Mouse (Mus musculus) gastrocnemius, adult 8-10 months (tissue): ENCODE measurements around the gene Acrbp. TPM values are rescaled to one million over a fixed set of nuclear protein-coding genes. Genes with fewer than 3 reads are reported as not detected.

Experiments used
- DNase-seq, 2 experiments: peaks; one replicate each; pipeline ENCODE4 v3.0.0; 2022; ENCODE audit warnings: low spot score in 2 of 2
- total RNA-seq, 4 experiments: library from RNA; stranded (reverse); gene quantifications; 2 replicates each; pipeline ENCODE4 v1.2.4; 2022

The Acrbp gene
- total RNA-seq, 4 experiments from 2014 or later: 0.97 to 2.5 (median 1.5) TPM

DNA sequence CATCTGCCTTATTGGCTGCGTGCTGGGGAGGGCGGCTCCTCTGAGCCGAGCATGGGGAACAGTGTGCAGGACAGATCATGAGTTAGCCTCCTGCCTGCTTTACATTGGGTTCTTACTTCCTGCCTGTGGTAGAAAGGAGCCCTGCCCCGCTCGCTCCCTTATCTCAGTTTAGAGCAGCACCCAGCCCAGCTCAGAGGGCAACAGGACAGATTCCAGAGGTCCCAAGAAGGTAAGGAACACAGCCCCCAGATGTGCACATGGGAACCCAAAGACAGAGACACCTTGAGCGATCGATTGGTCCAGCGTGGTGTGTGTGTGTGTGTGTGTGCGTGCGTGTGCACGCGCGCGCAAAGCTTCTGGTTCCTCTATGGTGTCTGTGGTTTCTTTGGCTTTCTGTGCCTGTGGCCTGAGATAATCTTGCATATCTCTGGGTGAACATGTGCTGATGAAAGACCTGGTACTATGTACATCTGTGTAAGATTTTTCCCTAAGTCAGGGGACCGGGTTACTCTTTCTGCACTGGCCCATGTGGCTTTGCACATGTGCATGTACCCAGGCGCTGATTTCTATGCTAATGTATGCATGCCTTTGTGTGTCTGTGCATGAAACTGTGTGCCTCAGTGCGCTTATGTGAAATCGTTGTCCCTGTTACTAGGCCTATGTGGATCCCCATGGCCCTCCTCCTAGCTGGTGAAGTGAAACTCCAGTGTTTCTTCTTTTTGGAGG, 21.8 kb downstream of the Acrbp start:
- DNase-seq: no peak

DNA sequence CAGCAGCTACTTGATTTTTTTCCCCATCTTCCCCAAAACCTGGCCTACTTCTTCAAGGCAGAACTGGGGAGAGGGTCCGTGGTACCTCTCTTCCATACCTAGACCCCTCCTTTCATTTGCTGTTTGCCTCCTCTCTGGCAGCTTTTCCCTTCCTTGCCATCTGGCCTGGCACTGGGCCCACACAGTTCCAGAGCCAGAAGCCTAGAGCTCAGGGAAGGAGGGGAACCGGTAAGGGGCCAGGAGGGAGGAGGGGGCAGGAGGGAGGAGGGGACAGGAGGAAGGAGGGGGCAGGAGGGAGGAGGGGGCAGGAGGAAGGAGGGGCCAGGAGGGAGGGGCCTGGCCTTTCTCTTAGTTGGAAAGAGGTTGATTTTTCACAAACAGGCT, 22.4 kb downstream of the Acrbp start:
- DNase-seq: no peak

DNA sequence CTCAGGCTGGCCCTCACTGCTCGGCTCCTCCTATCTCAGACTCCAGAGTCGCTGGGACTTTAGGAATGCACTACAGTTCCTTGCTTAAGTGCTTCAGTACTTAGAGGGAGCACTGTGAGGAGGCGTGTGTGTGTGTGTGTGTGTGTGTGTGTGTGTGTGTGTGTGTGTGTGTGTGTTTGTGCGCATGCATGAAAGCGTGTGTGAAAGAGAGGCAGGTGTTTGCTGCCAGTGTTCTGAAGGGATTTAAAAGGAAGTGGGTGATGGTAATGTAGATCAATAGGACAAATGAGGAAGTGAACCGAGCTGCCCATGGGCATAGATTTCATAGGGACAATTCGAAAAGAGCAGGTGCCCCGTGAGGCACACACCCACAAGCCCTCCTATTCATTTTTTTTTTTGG, 24.3 kb downstream of the Acrbp start:
- no peak for DNase-seq

DNA sequence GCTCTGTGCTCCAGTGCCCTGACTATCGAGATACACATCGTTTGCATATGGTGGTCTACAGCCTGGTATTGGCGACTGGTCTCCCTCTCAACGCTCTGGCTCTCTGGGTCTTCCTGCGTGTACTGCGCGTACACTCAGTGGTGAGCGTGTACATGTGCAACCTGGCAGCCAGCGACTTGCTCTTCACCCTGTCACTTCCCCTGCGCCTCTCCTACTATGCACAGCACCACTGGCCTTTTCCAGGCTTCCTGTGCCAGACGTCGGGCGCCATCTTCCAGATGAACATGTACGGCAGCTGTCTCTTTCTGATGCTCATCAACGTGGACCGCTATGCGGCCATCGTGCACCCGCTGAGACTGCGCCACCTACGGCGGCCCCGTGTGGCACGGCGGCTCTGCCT, 31.9 kb downstream of the Acrbp start:
- DNase-seq: no peak

DNA sequence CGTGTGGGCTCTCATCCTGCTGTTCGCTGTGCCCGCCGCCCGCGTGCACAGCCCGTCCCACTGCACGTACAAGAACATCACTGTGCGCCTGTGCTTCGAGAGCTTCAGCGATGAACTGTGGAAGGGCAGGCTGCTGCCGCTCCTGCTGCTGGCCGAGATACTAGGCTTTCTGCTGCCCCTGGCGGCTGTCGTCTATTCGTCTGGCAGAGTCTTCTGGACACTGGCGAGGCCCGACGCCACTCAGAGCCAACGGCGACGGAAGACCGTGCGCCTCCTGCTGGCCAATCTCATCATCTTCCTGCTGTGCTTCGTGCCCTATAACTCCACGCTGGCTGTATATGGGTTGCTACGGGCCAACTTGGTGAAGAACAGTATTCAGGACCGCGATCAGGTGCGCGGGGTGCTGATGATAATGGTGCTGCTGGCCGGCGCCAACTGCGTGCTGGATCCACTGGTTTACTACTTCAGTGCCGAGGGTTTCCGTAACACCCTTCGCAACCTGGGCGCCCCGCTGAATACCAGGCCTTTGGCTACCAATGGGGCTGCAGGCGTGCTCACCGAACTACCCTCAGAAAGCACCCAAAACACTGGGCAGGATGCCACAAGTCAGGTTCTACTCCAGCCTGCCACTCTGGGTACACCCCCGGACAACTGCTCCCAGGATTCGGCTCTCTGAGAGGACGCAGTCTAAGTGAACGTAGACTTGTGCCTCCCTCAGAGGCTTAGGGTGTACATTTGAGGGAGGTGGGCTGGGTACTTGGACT, 32.5 kb downstream of the Acrbp start:
- peak; percentile 83 to 90 for DNase-seq

DNA sequence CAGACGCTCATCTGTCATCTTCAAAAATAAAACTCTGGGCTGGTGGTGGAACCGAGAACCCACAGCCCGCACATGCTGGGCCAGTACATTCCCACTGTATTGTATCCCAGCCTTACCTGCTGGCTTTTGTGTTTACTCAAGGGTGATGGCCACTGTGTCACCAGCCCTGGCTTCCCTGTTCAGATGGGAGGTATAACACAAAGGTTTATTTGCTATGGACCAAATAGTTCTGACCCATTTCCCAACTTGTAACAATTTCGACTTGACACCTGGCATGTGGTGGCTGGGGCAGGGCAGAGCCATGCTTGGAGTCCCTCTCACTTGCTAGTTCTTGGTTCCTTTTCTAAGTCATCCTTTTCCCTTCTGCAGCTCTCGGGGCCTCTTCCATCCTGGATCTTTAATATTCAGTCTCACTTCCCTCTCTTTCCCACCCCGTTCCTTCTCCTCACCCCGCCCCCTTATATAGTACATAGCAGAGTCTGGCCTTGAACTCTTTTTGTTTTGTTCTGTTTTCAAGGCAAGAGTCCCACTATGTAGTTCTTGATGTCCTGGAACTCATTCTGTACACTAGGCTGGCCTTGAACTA, 33.4 kb downstream of the Acrbp start:
- no peak for DNase-seq

DNA sequence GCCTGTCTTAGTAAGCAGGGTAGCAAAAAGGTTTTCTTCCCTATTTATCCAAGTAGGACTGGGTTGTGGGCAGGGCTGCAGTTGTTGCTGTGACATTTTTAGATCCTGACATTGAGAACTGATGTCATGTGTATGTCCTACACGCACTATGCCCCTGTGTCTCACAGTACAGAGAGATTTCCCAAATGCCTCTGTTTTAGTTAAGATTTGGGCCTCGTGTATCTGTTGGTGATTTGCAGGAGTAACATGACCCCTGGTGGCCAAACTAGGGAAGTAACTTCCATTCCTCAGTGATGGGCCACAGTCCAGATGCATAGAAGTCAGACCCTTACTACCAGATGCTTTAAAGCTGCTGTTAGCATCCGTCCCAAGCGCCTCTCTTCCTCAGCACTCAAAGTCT, 34.9 kb downstream of the Acrbp start:
- DNase-seq: peak in 1 of 2 experiments; percentile 31

DNA sequence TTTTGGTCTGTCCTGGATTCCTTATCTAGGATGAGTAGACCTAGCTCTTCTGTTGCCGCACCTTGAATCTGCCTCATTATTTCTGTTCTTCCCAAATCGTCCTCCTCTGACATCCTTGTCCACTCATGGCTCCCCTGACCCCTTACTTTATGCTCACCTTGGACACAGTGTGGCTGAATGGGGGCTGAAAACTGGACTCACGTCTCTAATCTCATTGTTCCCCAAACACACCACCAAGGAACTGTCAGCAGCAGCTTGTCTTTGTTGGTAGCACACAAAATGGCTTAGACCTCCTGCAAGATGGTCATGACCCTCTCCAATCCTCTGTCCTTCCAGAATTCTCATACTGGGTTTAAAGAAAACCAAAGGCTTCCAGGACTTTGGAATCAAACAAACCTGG, 38.4 kb downstream of the Acrbp start:
- no peak for DNase-seq

DNA sequence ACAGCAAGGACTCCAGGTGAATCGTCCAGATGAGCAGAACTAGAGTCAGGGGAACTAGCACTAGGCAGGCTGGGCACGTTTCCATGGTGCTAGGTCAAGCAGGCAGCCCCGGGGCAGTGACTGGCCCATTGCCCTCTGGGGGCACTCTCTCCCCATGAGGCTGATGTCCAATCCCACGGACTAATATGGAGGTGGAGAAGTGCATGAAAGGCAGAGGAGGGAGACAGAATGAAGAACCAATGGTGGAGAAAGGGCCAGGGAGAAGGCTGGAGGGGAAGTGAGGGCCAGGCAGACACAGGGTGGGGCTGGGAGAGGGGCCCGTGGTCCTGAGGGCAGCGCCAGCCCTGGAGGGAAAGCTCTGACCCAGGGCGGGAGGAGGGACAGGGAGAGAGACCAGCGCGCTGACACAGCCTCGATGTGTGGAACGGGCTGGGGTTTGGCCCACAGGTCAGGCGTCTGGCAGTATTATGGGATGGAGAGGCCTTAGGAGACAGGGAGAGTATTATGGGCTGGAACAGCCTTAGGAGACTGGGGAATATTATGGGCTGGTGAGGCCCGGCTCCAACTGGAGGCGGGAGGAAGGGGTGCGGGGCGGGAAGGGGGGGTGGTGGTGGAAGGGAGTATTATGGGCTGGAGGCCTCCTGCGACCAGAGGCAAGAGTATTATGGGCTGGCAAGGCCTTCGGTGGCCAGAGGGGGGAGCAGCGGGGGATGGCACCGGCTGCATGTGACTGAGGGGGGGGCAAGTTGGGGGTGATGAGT, 39.3 kb downstream of the Acrbp start:
- peak; percentile 53 to 76 for DNase-seq

DNA sequence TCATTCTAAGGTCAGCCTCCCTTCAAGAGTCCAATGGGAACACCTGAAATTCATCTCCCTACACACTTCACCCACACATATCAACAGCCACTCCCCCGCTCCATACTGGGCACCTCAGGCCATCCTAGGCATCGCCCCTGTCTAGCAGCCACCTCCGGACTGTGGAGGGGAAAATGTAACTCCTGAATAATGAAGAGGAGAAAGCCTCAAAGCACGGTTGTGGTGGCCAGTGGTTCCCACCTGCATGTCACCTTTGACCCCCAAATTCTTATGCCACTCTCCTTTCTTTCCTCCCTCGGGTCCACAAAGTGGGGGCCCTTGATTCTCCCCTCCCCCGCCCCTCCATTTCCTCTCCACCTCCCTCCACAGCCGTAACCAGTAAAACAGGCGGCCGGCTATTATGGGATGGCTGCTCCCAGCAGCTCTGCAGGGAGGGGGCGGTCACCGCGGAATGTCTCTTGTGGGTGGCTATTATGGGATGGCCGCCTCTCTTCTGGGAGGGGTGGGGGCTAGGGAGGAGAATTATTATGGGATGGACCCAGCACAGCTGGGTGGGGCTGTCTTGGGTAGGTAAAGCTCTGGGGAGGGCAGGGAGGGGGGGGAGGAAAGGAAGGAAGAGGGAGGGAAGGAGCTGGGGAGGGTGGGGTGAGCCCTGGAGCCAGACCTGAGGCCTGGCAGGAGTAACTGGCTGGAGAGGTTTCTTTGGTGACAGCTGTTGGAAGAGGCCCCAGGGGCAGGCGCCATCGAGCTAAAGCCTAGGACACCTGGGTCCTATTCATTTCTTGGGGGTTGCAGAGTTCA, 40.2 kb downstream of the Acrbp start:
- peak; percentile 63 to 83 for DNase-seq

DNA sequence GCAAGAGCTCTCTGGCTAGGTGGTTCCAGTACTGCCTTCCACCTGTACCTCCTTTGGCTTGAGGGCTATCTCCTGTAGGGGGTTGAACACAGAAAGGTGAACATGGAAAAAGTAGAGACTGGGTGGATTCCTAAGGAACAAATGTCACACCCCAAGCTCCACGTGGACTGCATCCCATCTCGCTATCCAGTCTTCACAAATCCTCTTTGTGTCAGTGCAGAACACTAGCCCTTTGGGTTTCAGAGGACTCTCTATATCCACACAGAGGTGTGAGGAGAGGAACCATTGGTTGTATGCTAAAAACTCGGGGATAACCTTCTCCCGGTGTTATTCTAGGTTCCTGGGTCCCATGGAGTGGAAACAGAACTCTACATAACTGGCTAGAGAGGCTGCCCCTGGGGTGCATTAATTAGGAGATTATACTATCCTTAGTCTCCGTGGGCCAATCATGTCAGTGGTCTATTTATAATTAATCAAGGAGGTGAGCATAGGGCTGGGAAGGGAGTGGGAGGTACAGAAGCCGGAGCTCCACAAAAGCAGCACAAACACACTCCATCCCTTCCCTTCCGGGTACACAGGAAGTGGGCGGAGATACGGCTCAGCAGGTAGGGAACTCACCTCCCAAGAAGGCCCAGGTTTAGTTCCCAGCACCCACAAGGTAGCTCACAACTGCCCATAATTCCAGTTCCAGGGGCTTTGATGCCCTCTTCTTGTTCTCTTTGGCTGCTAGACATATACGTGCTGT, 41.0 kb downstream of the Acrbp start:
- no peak for DNase-seq

DNA sequence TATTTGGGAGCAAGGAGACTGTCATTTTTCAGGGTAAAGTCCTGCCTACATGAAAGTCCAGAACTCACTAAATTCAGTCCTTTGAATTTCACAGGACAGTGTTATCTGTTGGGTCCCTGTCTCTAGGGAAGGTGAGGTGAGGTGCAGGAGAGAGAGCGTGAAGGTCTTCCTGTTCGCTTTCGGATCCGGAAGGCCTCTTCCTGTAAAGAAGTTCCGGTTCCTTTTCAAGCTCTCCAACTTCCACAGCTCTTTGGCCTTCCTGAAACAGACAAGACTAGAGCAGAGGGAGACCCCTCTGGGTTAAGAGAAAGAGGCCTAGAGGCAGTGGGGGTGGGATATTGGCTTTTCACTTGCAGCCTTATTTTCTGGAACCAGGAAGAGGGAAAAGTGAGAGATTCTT, 42.9 kb downstream of the Acrbp start:
- no peak for DNase-seq

DNA sequence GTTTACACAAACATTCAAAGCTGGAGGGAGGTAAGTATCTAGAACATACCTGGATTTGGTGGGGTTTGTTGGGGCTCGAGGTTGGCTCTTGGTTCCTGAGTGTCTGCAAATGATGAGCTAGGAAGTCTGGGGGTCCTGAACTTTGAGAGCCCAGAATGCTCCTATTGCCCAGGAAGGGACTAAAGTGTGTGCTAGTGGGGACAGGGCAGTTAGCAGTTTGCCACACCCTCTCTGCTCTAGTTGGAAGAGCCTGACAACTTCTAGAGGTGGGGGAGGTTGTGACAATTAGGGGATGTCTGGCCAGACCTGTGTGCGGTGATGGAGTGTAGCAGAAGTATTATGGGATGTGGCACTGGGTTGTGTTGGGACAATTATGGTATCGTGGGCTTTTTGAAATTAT, 45.4 kb downstream of the Acrbp start:
- DNase-seq: no peak

DNA sequence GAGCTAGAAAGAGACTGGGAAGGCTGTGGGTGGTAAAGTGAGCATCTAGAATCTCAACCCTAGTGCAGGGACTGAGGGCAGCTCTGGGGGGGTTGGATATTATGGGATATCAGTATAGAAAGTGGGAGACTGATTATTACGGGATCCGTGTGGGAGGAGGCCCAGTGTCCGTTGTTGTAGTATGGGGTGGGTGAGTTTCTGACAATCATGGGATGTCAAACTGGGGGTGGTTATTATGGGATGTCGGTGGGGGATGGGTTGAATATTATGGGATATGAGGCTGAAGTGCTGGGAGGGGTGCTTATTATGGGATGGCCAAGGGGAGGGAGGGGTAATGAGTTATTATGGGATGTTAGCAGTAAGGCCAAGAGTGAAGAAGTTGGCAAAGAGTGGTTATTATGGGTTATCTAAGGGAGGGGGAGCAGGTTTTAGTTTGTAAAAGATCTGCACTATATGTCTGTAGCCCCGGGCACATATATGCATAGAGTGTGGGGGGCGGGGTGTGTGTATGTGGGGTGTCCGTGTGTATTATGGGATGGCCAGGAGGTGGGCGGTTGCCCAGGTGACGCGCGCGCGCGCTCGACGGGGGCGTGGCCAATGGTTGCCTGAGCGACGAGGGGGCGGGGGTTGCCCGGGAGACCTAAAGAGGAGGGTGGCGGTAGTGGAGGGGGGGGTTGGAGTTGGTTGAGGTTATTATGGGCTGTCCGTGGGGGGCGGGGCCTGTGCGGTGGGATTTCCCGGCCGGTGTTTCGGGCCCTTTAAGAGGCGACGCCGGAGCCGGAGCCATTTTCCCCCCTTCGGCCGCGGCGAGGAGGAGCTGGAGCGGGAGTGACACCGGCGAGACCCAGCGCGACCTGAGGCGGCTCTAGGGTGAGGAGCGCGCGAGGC, 46.1 kb downstream of the Acrbp start, which contains the start of gene Chd4:
TSS of gene Chd4 (plus strand) at position 591 of the 888 bp plus-strand sequence.
- peak; percentile 89 to 95 for DNase-seq

DNA sequence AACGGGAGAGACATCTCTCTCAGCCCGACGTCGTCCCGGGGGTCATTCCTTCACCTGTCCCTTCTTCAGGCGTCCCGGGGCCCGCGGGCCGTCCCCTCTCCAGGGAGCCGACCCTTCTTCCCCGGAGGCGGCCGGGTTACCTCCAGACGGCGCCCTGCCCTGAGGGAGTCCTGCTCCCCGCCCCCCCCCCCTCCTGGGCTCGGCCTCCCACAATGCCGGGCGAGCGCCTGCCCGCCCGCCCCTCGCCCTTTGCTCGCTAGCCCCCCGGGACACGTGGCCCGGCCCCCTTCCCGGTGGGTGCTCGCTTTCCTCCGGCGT, 46.7 kb downstream of the Acrbp start:
- no peak for DNase-seq

DNA sequence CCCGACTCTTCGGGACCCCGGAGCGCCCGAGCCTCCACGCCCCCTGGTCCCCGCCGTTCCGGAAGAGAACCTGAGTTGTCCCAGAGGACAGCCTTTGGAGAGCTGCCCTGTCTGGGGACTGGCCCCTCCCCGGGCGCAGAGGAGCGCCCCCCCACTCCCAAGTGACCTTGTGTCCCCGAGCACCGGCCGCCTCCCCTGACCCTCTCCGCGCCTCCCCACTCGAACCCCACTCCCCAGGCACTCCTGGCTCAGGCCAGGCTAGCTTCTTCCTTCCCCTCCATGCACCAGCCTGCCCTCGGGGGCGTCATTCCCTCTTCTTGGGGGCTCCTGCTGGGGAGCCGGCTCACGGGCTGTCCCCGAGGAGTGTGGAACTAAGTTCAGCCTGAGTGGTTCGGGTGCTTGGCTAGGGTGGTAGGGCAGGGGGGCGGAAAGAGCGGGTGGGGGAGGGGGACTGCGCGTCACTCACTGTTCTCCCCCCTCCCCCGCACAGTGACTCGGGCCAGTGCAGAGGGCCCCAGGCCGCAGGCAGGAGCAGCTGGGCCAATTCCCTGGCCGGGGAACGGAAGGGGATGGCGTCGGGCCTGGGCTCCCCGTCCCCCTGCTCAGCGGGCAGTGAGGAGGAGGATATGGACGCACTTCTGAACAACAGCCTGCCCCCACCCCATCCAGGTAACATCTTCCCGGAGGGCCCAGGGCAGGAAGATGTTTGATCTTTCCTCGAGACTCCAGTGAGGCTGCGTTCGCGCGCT, 47.3 kb downstream of the Acrbp start:
- peak; percentile 61 to 63 for DNase-seq

DNA sequence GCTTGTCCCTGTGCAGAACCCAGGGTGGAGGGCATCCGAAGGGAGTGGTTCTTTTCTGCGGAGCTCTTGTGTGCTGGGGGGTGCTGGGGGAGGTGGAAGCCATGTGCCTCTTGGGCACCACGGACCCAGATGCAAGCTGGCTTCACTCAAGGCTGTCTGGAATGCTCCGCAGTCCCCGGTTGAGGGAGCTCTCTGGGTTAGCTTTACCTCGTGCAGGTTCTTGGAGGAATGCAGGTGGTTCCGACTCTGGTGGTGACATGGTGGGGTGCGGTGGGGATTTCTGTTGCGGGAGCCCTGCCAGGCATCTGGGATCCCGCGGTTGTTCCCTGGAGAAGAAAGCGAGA, 47.8 kb downstream of the Acrbp start:
- DNase-seq: no peak

DNA sequence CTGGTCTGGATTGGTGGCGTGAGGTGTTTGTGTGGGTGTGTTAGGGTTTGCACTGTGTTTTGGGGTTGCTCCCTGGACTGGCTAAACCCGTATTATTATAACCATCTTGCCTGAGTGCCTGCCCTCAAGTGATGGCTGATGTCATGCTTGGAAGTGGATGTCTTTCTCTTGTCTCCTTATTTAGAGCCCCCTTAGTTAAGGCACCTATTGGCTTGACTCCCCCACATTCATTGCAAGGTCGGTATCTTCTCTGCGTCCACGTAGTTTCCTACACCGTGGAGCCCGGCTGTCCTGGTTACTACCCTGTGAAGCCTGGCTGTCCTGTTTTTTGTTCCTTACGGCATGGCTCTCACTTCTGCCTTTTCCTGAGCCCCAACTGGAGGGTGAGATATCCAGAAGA, 48.5 kb downstream of the Acrbp start:
- DNase-seq: no peak

DNA sequence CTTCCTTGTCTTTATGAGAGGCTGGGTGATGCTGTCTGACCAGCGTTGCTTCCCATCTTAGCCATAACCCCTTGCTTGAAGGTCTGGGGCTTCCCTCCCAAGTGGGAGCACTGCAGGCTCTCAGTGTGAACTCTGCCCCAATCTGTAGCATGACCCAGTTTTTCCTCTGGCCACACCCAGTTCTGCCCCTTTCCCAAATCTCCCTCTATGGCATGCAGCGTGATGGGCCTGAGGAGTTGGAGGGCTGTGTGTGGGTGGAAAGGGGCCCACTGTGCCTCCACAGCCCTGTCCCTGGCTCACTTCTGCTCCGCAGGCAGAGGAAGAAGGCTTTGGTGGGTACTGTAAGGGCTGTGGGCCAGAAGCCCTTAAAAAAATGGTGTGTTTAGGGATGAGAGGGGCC, 49.0 kb downstream of the Acrbp start:
- DNase-seq: no peak
